Mouse (Mus musculus): ENCODE data around the gene Il27ra.
"Not testable (repeated sequence)": the region's sequence is repeated elsewhere in the genome, so short reads cannot be mapped to it uniquely, and the experiment has no call there.

Il27ra gene

DNA sequence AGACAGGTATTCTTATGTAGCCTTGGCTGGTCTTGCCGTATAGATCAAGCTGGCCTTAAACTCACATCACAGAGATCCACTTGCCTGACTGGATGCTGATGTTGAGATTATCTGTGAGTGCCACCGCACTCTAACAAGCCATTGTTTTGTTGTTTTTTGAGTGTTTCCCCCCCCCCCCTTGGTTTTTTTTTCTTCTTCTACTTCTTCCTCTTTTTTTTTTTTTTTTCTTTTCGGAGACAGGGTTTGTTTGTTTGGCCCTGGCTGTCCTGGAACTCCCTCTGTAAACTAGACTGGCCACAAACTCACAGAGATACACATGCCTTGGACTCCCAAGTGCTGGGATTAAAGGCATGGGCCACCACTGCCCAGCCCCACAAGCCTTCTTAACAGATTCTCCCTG is 48.4 kb downstream of the Il27ra start:
- DNase-seq: no peak

DNA sequence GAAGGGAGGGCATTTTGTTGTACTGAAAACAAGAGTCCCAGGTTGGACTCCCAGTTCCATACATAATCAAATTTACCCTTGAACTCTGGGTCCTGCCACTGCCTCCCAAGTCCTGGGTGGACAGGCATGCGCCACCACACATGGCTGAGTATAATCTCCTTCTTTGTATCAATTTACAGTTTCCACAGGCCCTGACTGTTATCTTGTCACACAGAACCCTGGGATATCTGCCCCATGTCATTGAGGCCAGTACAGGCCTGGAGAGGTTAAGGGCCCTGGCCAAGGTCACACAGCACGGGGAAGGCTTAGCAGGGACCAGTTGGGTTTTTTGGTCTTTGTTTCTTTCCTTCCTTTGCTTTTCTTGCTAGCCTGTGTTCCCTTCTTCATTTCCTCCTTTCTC is 49.9 kb downstream of the Il27ra start:
- no peak for DNase-seq

- peak; percentile 91 for DNase-seq
Observed at GRCm38 (mm10) chr8:83990170-83990569, 52.2 kb downstream of the Il27ra start.

- DNase-seq: peak; percentile 92
Observed at GRCm38 (mm10) chr8:83989243-83989642, 53.1 kb downstream of the Il27ra start.

- not testable (repeated sequence) for DNase-seq
Observed at GRCm38 (mm10) chr8:83983222-83983621, 59.2 kb downstream of the Il27ra start.

DNA sequence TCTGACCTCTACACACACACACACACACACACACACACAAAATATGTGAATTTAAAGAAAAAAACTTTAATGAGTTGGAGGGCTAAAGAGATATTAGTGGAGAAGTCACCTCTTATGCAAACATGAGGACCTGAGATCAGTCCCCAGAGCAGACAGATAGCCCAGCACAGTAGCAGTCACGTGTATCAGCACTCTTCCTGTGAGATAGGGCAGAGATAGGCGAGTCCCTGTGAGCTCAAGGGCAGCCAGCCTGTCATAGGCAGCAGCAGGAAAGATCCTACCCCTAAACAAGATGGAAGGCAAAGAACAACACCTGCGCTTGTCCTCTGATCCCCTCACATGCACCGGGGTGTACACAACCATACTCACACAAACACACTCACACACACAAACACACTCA is 59.9 kb downstream of the Il27ra start:
- DNase-seq: peak; percentile 91

GRCm38 (mm10) chr8:83981533-83981932 is 60.9 kb downstream of the Il27ra start:
- DNase-seq: peak; percentile 86

- peak; percentile 98 for DNase-seq
Observed at GRCm38 (mm10) chr8:83980845-83981244, 61.5 kb downstream of the Il27ra start.
